ENCODE assay signal across 9 mouse cellular contexts in genomic region chr10:93919227-93919626, GRCm38 (mm10). TPM values are rescaled to one million over a fixed set of nuclear protein-coding genes. Genes with fewer than 3 reads are reported as not detected.
A peak's percentile ranks its signal among the peaks of the same experiment; 100 is the strongest.
DNase-seq lines count a peak whose midpoint lies in the region; ATAC-seq and TF ChIP-seq lines count a peak whose summit lies in the region.
"Had no signal": no experiment of that assay in that cellular context is flagged by ENCODE, and none has a peak within 500 bp of the region (broad histone marks: within the 10 kb centered on the region; RNA-seq: fewer than 3 reads in every experiment).

No protein-coding gene starts in this region.

- H3K4me1 ChIP-seq in hindbrain, postnatal 0 days (ENCODE audit: insufficient read depth, low read length): peaks cover 6% of the 10 kb centered on the region; the same call in 1 of the 2 replicates
- H3K4me1 ChIP-seq in hindbrain, embryonic 16.5 days (ENCODE audit: control insufficient read depth, insufficient read depth, low read depth, low read length): no peaks in the 10 kb centered on the region
- no peaks in the 10 kb centered on the region for H3K4me1 ChIP-seq in kidney, embryonic 15.5 days

- no peak overlapping the region for H3K4me2 ChIP-seq in hindbrain, postnatal 0 days (ENCODE audit: low read depth, low read length)
- H3K4me2 ChIP-seq in hindbrain, embryonic 16.5 days (ENCODE audit: low read length): no peak overlapping the region
- 0 out of 2 replicates have a peak overlapping the region, but pooled peaks have one; percentile 8 for H3K4me2 ChIP-seq in kidney, embryonic 15.5 days

- no peak overlapping the region for H3K27ac ChIP-seq in hindbrain, postnatal 0 days
- no peak overlapping the region for H3K27ac ChIP-seq in hindbrain, embryonic 16.5 days (ENCODE audit: low read depth, low read length)
- peak overlapping the region; percentile 66 for H3K27ac ChIP-seq in kidney, embryonic 15.5 days

- no peak for TF ChIP-seq CTCF in hindbrain, postnatal 0 days (IDR thresholded peaks at IDR 0.05; ENCODE audit: low read depth)

- 50% methylated on average over 13 of the region's 13 CpGs for WGBS in hindbrain, postnatal 0 days
- WGBS in hindbrain, embryonic 16.5 days: 67% methylated on average over 13 of the region's 13 CpGs
- 57% methylated on average over 13 of the region's 13 CpGs for WGBS in kidney, embryonic 15.5 days

- H3K9ac ChIP-seq in hindbrain, postnatal 0 days (replicated peaks; ENCODE audit: low read length): no peak overlapping the region
- H3K9ac ChIP-seq in hindbrain, embryonic 16.5 days (ENCODE audit: low read depth, low read length): no peak overlapping the region
- H3K9ac ChIP-seq in kidney, embryonic 15.5 days: no peak overlapping the region

- peak; percentile 43 for DNase-seq in hindbrain, postnatal 0 days (ENCODE audit: low spot score)
- DNase-seq in adrenal gland, postnatal 25 days: peak; percentile 2
- DNase-seq in heart, adult 11 months: peak; percentile 96
- peak; percentile 51 for DNase-seq in lung, postnatal 36 days
- no peak for DNase-seq in thymus, postnatal 25 days
- no peak for DNase-seq in thymus, postnatal 10 days (ENCODE audit: low spot score in 2 of 2)

- H3K27me3 ChIP-seq in hindbrain, postnatal 0 days (ENCODE audit: insufficient read depth, low read length): no peaks in the 10 kb centered on the region
- H3K27me3 ChIP-seq in hindbrain, embryonic 16.5 days (replicated peaks; ENCODE audit: control insufficient read depth, insufficient read depth, low read length): no peaks in the 10 kb centered on the region
- 0 out of 2 replicates have a peak, but pooled peaks cover 6% of the 10 kb centered on the region for H3K27me3 ChIP-seq in kidney, embryonic 15.5 days

- no peaks in the 10 kb centered on the region for H3K36me3 ChIP-seq in hindbrain, postnatal 0 days (ENCODE audit: insufficient read depth, low read length)
- no peaks in the 10 kb centered on the region for H3K36me3 ChIP-seq in hindbrain, embryonic 16.5 days (ENCODE audit: control insufficient read depth, insufficient read depth, low read length)
- H3K36me3 ChIP-seq in kidney, embryonic 15.5 days: no peaks in the 10 kb centered on the region

- H3K9me3 ChIP-seq in hindbrain, postnatal 0 days (ENCODE audit: low read length): no peaks in the 10 kb centered on the region
- no peaks in the 10 kb centered on the region for H3K9me3 ChIP-seq in hindbrain, embryonic 16.5 days (ENCODE audit: control insufficient read depth, low read length)
- no peaks in the 10 kb centered on the region for H3K9me3 ChIP-seq in kidney, embryonic 15.5 days (replicated peaks)
- H3K9me3 ChIP-seq: megakaryocyte, embryonic 14.5 days had no signal

- H3K4me3 ChIP-seq in hindbrain, postnatal 0 days (ENCODE audit: low read length): no peak overlapping the region
- H3K4me3 ChIP-seq in hindbrain, embryonic 16.5 days (ENCODE audit: low read length): no peak overlapping the region
- no peak overlapping the region for H3K4me3 ChIP-seq in kidney, embryonic 15.5 days (replicated peaks)
- H3K4me3 ChIP-seq: megakaryocyte, embryonic 14.5 days had no signal

- ATAC-seq in hindbrain, postnatal 0 days: peak; percentile 38; the same call in 1 of the 2 replicates
- no peak for ATAC-seq in hindbrain, embryonic 16.5 days
- ATAC-seq in kidney, embryonic 15.5 days (replicated peaks; ENCODE audit: low FRiP score): no peak

RNA-seq across cellular contexts. Expression of gene Metap2, which starts 22.3 kb away (rescaled TPM):
- 35.0 and 50.7 TPM in 2 replicates for total RNA-seq in hindbrain, postnatal 0 days (2014; rRNA removed)
- polyA plus RNA-seq in hindbrain, postnatal 0 days (2015; fragmentation: Nextera tagmentation; extraction: Ambion mirVana): 158 and 171 TPM in 2 replicates
- polyA plus RNA-seq in hindbrain, embryonic 16.5 days (2015; fragmentation: Nextera tagmentation; extraction: Ambion mirVana): 138 and 152 TPM in 2 replicates
- total RNA-seq in adrenal gland, postnatal 25 days (2021): 196 and 228 TPM in 2 replicates
- polyA plus RNA-seq in kidney, embryonic 15.5 days (2015; fragmentation: Nextera tagmentation; extraction: Ambion mirVana): 206 and 215 TPM in 2 replicates

Comparison
In these comparisons a context has a peak if more than half of its experiments do, and no peak if none do; other contexts are left out.
1. DNase-seq: peak in hindbrain, postnatal 0 days (single experiment), adrenal gland, postnatal 25 days (single experiment), heart, adult 11 months (single experiment) and lung, postnatal 36 days (single experiment); none in thymus, postnatal 25 days (single experiment) and thymus, postnatal 10 days (0 of 2).